Mouse (Mus musculus): ENCODE measurements at regions not wholly inside any gene's neighbourhood (a gene's known extent, or its start where the extent isn't known, plus 50 kb on each side); places are given as distances from the start of the nearest gene placed in this dataset.
A peak's percentile ranks its signal among the peaks of the same experiment; 100 is the strongest.
"Not testable (repeated sequence)": the region's sequence is repeated elsewhere in the genome, so short reads cannot be mapped to it uniquely, and the experiment has no call there.

- no peak for DNase-seq (ENCODE audit: low spot score in 2 of 2)
These were observed 166.1 kb upstream of the Smlr1 start for GRCm38 (mm10) chr10:25702146-25702545.

GRCm38 (mm10) chr10:25695798-25696197, 159.7 kb upstream of the Smlr1 start:
- DNase-seq (ENCODE audit: low spot score in 2 of 2): no peak

DNA sequence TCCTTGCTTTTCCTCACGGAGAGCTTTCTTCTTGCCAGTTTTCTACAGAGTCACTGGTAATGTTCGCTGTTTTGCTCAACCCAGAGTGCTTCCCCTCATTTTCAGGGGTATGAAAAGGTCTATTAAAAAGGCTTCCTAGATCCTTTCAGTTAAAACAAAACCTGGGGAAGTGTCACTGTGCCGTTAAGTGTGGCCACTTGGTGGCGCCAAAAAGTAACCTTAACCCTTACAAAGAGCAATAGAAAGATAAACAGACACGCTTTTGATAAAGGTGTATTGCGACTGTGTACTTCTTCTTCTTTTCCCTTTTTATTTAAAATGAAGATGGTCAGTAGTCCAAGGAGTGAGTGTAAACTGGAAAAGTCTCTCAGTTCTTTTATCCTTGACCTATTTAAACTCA, 145.2 kb upstream of the Smlr1 start:
- DNase-seq (ENCODE audit: low spot score in 2 of 2): peak in 1 of 2 experiments; percentile 70

DNA sequence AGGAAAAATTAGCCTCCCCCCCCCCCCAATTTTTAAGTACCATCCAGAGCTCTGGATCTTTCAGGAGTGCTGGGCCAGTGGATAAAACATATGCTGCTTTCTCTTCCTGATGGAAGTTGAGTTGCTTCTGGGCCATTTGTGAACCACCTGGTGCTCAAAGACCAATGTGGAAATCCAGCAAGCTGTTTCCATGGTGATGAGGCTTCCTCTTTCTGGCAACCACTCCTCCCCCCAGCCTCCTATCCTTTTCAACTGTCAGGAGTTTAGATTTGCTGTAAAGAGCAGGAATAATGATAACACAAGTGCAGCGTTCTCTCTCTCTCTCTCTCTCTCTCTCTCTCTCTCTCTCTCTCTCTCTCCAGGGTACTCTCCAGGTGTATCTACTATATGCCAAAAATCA, 141.8 kb upstream of the Smlr1 start:
- peak; percentile 41 to 52 for DNase-seq (ENCODE audit: low spot score in 2 of 2)

- no peak for DNase-seq (ENCODE audit: low spot score in 2 of 2)
These were observed 139.3 kb upstream of the Smlr1 start for GRCm38 (mm10) chr10:25675368-25675767.

GRCm38 (mm10) chr10:25670061-25670460, 134.0 kb upstream of the Smlr1 start:
- no peak for DNase-seq (ENCODE audit: low spot score in 2 of 2)

DNA sequence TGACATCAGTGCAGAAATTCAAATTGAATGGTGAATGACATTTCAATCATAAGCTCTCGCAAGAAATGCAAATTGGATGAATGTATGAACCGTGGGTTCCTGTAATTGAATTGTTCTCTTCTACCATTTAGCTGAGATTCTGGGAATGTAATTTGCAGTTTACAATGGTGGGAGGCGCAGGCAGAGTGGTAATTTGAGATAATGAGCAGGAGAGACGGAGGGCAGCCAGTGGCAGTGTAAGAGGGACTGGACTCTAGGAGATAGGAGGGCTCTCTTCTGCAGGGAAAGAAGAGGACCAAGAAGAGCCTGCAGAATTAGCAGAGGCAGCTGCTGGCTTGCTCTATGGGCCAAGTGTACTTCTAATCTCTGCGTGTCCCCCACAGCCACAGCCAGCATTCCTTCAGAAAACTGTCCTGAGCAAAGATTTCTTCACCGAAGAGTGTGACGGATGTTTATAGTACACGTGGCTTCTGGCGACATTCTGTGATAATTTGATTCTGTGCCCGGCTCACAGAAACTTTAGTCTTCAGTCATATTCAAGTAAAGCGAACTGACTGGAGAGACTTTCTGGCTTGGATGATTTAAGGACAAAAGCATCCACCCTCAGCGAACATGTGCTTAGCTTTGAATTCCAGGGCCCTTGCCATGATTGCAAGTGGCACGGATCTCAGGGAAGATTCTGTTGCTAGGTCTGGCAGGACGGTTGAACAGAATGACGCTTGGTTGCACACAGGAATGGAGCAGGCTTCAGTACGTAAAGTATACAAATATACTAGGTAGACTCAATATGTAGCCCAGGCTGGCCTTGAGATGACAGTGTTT, 116.9 kb upstream of the Smlr1 start:
- DNase-seq (ENCODE audit: low spot score in 2 of 2): no peak

DNA sequence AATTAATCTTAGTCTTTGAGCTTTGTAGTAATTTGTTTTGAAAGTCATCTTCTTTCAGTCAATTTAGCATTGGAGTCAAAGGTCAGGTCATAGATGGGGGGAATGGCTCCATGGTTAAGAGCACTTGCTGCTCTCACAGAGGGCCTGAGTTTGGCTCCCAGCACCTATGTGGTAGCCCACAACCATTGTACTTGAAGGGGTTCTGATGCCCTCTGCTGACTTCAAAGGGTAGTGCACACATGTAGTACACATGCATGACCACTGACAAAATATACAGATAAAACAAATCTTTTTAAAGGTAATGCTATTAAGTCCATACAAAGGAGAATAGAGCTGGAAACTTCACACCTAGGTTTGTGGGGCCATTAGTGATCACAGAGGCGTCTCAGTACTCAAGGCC, 111.7 kb upstream of the Smlr1 start:
- DNase-seq (ENCODE audit: low spot score in 2 of 2): no peak

DNA sequence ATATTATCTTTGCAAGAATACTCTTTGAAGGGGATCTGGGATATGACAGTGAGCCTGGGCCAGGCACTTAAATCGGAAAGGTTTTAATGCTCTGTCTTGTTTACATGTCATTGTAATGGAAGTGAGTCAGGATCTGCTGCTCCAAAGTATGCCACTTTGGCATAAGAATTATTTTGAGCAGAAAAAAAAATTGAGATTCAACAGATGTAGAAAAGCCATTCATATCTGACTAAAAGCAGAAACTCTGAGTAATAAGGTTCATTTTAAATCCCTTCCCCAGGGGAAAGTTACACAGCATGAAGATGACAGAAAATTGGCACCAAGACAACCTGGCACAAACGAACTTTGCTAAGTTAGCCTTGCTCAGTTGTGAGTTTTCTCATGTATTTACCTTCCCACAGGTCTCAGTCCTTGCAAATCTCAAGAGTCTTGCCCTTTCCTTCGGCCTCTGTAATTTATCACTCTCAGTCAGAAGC, 107.5 kb upstream of the Smlr1 start:
- no peak for DNase-seq (ENCODE audit: low spot score in 2 of 2)

- DNase-seq (ENCODE audit: low spot score in 2 of 2): no peak
These were observed 106.1 kb upstream of the Smlr1 start for GRCm38 (mm10) chr10:25642079-25642696.

- peak; percentile 16 to 20 for DNase-seq (ENCODE audit: low spot score in 2 of 2)
These were observed 97.1 kb upstream of the Smlr1 start for GRCm38 (mm10) chr10:25633058-25633614.

DNA sequence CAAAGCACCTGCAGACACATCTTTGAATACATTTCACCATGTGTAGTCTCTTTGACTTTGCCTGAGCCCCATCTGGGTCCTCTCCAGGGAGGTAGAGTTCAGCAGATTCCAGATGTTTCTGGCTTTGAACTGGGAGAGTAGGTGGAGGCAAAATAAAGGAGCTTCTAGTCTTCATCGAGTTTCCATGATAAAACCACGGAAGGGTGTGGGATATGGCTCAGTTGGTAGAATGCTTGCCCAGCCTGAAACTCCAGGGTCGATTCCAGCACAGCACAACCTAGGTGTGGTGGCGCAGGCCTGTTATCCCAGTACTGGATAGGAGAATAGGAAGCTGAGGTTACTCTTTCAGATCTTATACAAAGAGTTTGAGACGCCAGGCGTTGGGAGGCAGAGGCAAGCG, 96.2 kb upstream of the Smlr1 start:
- DNase-seq (ENCODE audit: low spot score in 2 of 2): no peak

- DNase-seq (ENCODE audit: low spot score in 2 of 2): no peak
These were observed 86.5 kb upstream of the Smlr1 start for GRCm38 (mm10) chr10:25622585-25622984.

DNA sequence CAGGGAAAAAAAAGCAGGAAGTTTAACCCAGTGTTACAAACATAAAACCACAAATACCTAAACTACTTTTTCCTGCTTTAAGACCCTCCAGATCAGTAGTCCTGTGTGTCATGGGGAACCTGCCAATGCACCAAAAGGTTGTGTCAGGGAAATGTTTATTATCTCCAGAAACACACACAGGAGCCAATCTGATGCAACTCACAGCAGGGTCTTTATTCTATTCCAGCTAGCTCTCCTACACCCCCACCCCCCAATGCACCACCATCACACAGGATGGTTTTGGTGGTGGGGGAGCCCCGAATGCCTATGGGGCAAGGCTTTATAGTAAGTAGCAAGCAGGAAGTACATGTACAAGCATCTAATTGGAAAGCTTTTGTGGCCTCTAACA, 85.7 kb upstream of the Smlr1 start:
- not testable (repeated sequence) for DNase-seq (ENCODE audit: low spot score in 2 of 2)

GRCm38 (mm10) chr10:25620939-25621746, 85.1 kb upstream of the Smlr1 start:
- peak in 1 of 2 experiments; percentile 38 for DNase-seq (ENCODE audit: low spot score in 2 of 2)

GRCm38 (mm10) chr10:25619702-25620101, 83.6 kb upstream of the Smlr1 start:
- DNase-seq (ENCODE audit: low spot score in 2 of 2): no peak

DNA sequence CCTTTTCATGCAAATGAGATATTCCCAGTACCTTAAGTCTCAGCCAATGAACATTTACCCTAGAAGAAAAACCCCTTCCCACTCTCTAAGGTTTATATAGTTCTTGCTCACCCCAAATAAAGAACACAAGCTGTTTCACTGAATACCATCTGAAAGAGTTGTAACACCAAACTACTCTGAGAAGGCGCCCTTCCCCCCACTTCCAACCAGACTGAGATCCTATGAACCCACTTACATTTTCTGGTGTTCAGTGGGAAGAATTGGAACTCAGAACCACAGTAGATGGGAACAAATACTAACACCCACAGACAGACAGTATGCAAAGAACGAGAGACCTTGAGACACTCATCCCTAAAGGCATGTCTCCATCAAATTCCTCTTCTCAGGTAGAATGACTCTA, 65.4 kb upstream of the Smlr1 start:
- no peak for DNase-seq (ENCODE audit: low spot score in 2 of 2)

GRCm38 (mm10) chr10:25589316-25589645, 53.2 kb upstream of the Smlr1 start:
- no peak for DNase-seq (ENCODE audit: low spot score in 2 of 2)

- DNase-seq (ENCODE audit: low spot score in 2 of 2): no peak
These were observed 52.7 kb upstream of the Smlr1 start for GRCm38 (mm10) chr10:25588611-25589315.

Measured in layer of hippocampus, adult 8-10 months (tissue).